Mouse (Mus musculus) MEL (cell line): ENCODE data around the gene Cmbl. TPM values are rescaled to one million over a fixed set of nuclear protein-coding genes. Genes with fewer than 3 reads are reported as not detected.
A peak's percentile ranks its signal among the peaks of the same experiment; 100 is the strongest.

Experiments
- DNase-seq: peaks from one replicate; pipeline ENCODE4 v3.0.0; 2011; ENCODE audit warnings: low read depth, low spot score
- H3K27ac ChIP-seq: 2 replicates; pipeline ENCODE4 v1.5.1; 2012; ENCODE audit warnings: low read depth, mild to moderate bottlenecking, control low read depth, low read length, moderate library complexity; ENCODE audit not compliant: control insufficient read depth
- H3K27me3 ChIP-seq, 2 experiments: fragments of 150-350 bp in 1 of 2; sonication (generic) in 1 of 2; 2 replicates each; pipeline ENCODE4 v1.6.1; 2012; ENCODE audit warnings: low read length in 2 of 2, mild to moderate bottlenecking in 2 of 2, improper control_type of control experiment in 1 of 2, moderate library complexity in 1 of 2; ENCODE audit not compliant: insufficient read depth in 2 of 2, control insufficient read depth in 1 of 2
- H3K36me3 ChIP-seq, 2 experiments: 2 replicates each; pipeline ENCODE4 v1.6.1; 2012 to 2014; ENCODE audit warnings: low read length in 2 of 2, improper control_type of control experiment in 1 of 2, inconsistent platforms in 1 of 2, mild to moderate bottlenecking in 1 of 2; ENCODE audit not compliant: insufficient read depth in 2 of 2, control insufficient read depth in 1 of 2
- H3K4me1 ChIP-seq, 2 experiments: fragments of 150-350 bp in 1 of 2; sonication (generic) in 1 of 2; 2 replicates each; pipeline ENCODE4 v1.6.1; 2012; ENCODE audit warnings: low read length in 2 of 2, improper control_type of control experiment in 1 of 2, mild to moderate bottlenecking in 1 of 2; ENCODE audit not compliant: insufficient read depth in 2 of 2, control insufficient read depth in 1 of 2
- H3K4me3 ChIP-seq, 2 experiments: fragments of 150-350 bp in 1 of 2; sonication (generic) in 1 of 2; 2 replicates each; pipeline ENCODE4 v1.5.1; 2012; ENCODE audit warnings: low read depth in 2 of 2, low read length in 2 of 2, mild to moderate bottlenecking in 2 of 2, moderate library complexity in 2 of 2, control low read depth in 1 of 2, improper control_type of control experiment in 1 of 2; ENCODE audit not compliant: control insufficient read depth in 1 of 2, insufficient read depth in 1 of 2
- H3K79me2 ChIP-seq: 2 replicates; pipeline ENCODE4 v1.6.1; 2012; ENCODE audit warnings: mild to moderate bottlenecking, low read length, moderate library complexity; ENCODE audit not compliant: control insufficient read depth, poor library complexity, insufficient read depth
- H3K9ac ChIP-seq: 2 replicates; pipeline ENCODE4 v1.6.1; 2012; ENCODE audit warnings: low read depth, mild to moderate bottlenecking, control low read depth, low read length, moderate library complexity; ENCODE audit not compliant: control insufficient read depth, poor library complexity, severe bottlenecking
- H3K9me3 ChIP-seq: fragments of 150-350 bp; sonication (generic); replicated peaks from 2 replicates; pipeline ENCODE4 v1.6.1; 2012; ENCODE audit warnings: mild to moderate bottlenecking, low read length, improper control_type of control experiment, moderate library complexity; ENCODE audit not compliant: insufficient read depth
- CHD2 ChIP-seq: IDR thresholded peaks from 2 replicates; pipeline ENCODE4 v1.6.1; 2011; ENCODE audit warnings: low read length, improper control_type of control experiment
- CTCF ChIP-seq, 3 experiments: IDR thresholded peaks in 2 of 3; conservative IDR thresholded peaks in 1 of 3; 2 replicates each; pipeline ENCODE4 v1.5.1; 2011 to 2012; ENCODE audit warnings: low read length in 3 of 3, low read depth in 2 of 3, mild to moderate bottlenecking in 2 of 3, improper control_type of control experiment in 1 of 3, inconsistent platforms in 1 of 3, mixed read lengths in 1 of 3, moderate library complexity in 1 of 3; ENCODE audit not compliant: control insufficient read depth in 1 of 3, insufficient read depth in 1 of 3, poor library complexity in 1 of 3, severe bottlenecking in 1 of 3
- GATA1 ChIP-seq: IDR thresholded peaks from 2 replicates; pipeline ENCODE4 v1.6.1; 2011; ENCODE audit warnings: low read depth, low read length, improper control_type of control experiment
- HCFC1 ChIP-seq: IDR thresholded peaks from 2 replicates; pipeline ENCODE4 v1.6.1; 2012; ENCODE audit warnings: low read depth, mild to moderate bottlenecking, inconsistent platforms, low read length, improper control_type of control experiment, moderate library complexity
- KAT2A ChIP-seq: conservative IDR thresholded peaks from 2 replicates; pipeline ENCODE4 v1.6.1; 2012; ENCODE audit warnings: low read depth, low read length, improper control_type of control experiment, inconsistent platforms
- MEF2A ChIP-seq: IDR thresholded peaks from 2 replicates; pipeline ENCODE4 v1.6.1; 2014; ENCODE audit warnings: low read depth, mild to moderate bottlenecking, inconsistent platforms, low read length, improper control_type of control experiment; ENCODE audit not compliant: poor library complexity, insufficient replicate concordance, severe bottlenecking; ENCODE audit errors: extremely low read depth
- MXI1 ChIP-seq: IDR thresholded peaks from 2 replicates; pipeline ENCODE4 v1.6.1; 2011; ENCODE audit warnings: mild to moderate bottlenecking, low read depth, low read length, improper control_type of control experiment
- MYB ChIP-seq: IDR thresholded peaks from 2 replicates; pipeline ENCODE4 v1.6.1; 2011; ENCODE audit warnings: mild to moderate bottlenecking, low read depth, low read length, improper control_type of control experiment
- MYC ChIP-seq: IDR thresholded peaks from 2 replicates; pipeline ENCODE4 v1.6.1; 2011; ENCODE audit warnings: low read depth, mild to moderate bottlenecking, low read length, improper control_type of control experiment, moderate library complexity
- NRF1 ChIP-seq: IDR thresholded peaks from 2 replicates; pipeline ENCODE4 v1.6.1; 2014; ENCODE audit warnings: low read depth, mild to moderate bottlenecking, inconsistent platforms, low read length, improper control_type of control experiment, moderate library complexity; ENCODE audit not compliant: poor library complexity, insufficient read depth, severe bottlenecking
- POLR2AphosphoS2 ChIP-seq: IDR thresholded peaks from 2 replicates; pipeline ENCODE4 v1.6.1; 2011; ENCODE audit warnings: low read length, improper control_type of control experiment
- POLR2AphosphoS5 ChIP-seq: IDR thresholded peaks from 2 replicates; pipeline ENCODE4 v1.6.1; 2012; ENCODE audit warnings: low read depth, borderline replicate concordance, mild to moderate bottlenecking, inconsistent platforms, low read length, moderate library complexity, mixed read lengths
- SIN3A ChIP-seq: IDR thresholded peaks from 2 replicates; pipeline ENCODE4 v1.6.1; 2012; ENCODE audit warnings: low read length, improper control_type of control experiment, inconsistent platforms
- TAL1 ChIP-seq: IDR thresholded peaks from 2 replicates; pipeline ENCODE4 v1.6.1; 2012; ENCODE audit warnings: mild to moderate bottlenecking, inconsistent platforms, low read length, moderate library complexity, mixed read lengths
- TBP ChIP-seq: IDR thresholded peaks from 2 replicates; pipeline ENCODE4 v1.8.0; 2011; ENCODE audit warnings: low read depth, low read length, improper control_type of control experiment
- UBTF ChIP-seq: IDR thresholded peaks from 2 replicates; pipeline ENCODE4 v1.6.1; 2012; ENCODE audit warnings: low read depth, mild to moderate bottlenecking, inconsistent platforms, low read length, improper control_type of control experiment, moderate library complexity, borderline replicate concordance; ENCODE audit not compliant: insufficient read depth
- USF1 ChIP-seq: IDR thresholded peaks from 2 replicates; pipeline ENCODE4 v1.6.1; 2014; ENCODE audit warnings: low read depth, mild to moderate bottlenecking, inconsistent platforms, low read length, improper control_type of control experiment, moderate library complexity
- USF2 ChIP-seq, 2 experiments: IDR thresholded peaks; 2 replicates each; pipeline ENCODE4 v1.6.1; 2011 to 2012; ENCODE audit warnings: improper control_type of control experiment in 2 of 2, low read length in 2 of 2, borderline replicate concordance in 1 of 2, inconsistent platforms in 1 of 2, low read depth in 1 of 2, mild to moderate bottlenecking in 1 of 2; ENCODE audit not compliant: insufficient read depth in 1 of 2
- ZC3H11A ChIP-seq: IDR thresholded peaks from 2 replicates; pipeline ENCODE4 v1.6.1; 2012; ENCODE audit warnings: low read depth, mild to moderate bottlenecking, inconsistent platforms, low read length, improper control_type of control experiment
- ZKSCAN1 ChIP-seq: IDR thresholded peaks from 2 replicates; pipeline ENCODE4 v1.6.1; 2012; ENCODE audit warnings: low read depth, mild to moderate bottlenecking, inconsistent platforms, low read length, improper control_type of control experiment, moderate library complexity
- ZMIZ1 ChIP-seq: IDR thresholded peaks from 2 replicates; pipeline ENCODE4 v1.6.1; 2012; ENCODE audit warnings: low read depth, mild to moderate bottlenecking, inconsistent platforms, low read length, improper control_type of control experiment, moderate library complexity
- ZNF384 ChIP-seq: IDR thresholded peaks from 2 replicates; pipeline ENCODE4 v1.6.1; 2012; ENCODE audit warnings: low read depth, mild to moderate bottlenecking, inconsistent platforms, low read length, improper control_type of control experiment
- polyA plus RNA-seq, 2 experiments: library from polyadenylated mRNA; stranded (reverse) in 1 of 2; unstranded in 1 of 2; fragments of >175 nt in 1 of 2; fragments of >200 nt in 1 of 2; gene quantifications; 2 replicates each; pipeline versions ENCODE4 v1.2.1 to v1.2.4; 2012; ENCODE audit warnings: low replicate concordance in 2 of 2, low read depth in 1 of 2; ENCODE audit not compliant: insufficient read length in 2 of 2, insufficient read depth in 1 of 2, missing spikeins in 1 of 2
- total RNA-seq: library from RNA; depleted of rRNA; stranded (reverse); fragments of 300-350 nt; gene quantifications from 2 replicates; pipeline ENCODE4 v1.2.3, GENCODE M21; 2012

Gene Cmbl
- total and polyA plus RNA-seq, 3 experiments = 0.22 to 0.31 TPM; not detected in 1

- Histone ChIP-seq H3K9ac (peak overlapping the region; percentile 5; the same call in 1 of the 2 replicates), H3K79me2 (peaks cover 73% of the 10 kb centered on the region), H3K27me3 (no peaks in the 10 kb centered on the region), H3K27ac (no peak overlapping the region), H3K36me3 (peaks cover 2 to 44% of the 10 kb centered on the region in 2 experiments), H3K4me1 (peaks cover 19 to 20% of the 10 kb centered on the region in 2 experiments), H3K9me3 (no peaks in the 10 kb centered on the region), H3K4me3 (no peak overlapping the region; a peak in 1 of 4 replicates)
- TF ChIP-seq POLR2AphosphoS5 = no peak
- TF ChIP-seq MXI1 = peak; percentile 19; the same call in 1 of the 2 replicates
- TF ChIP-seq HCFC1 = no peak
- TF ChIP-seq CHD2 = no peak
- DNase-seq = no peak
These were observed 36.7 kb upstream of the Cmbl start for GRCm38 (mm10) chr15:31528477-31528876.

GRCm38 (mm10) chr15:31529103-31529502, 36.1 kb upstream of the Cmbl start:
- peak overlapping the region; percentile 94 to 97 for H3K4me3 ChIP-seq
- H3K79me2 ChIP-seq = peaks cover 67% of the 10 kb centered on the region
- peaks cover 22 to 23% of the 10 kb centered on the region in 2 experiments for H3K4me1 ChIP-seq
- no peaks in the 10 kb centered on the region for H3K9me3 ChIP-seq
- H3K36me3 ChIP-seq = peaks cover 2 to 42% of the 10 kb centered on the region in 2 experiments; a peak in 3 of 4 replicates
- TF ChIP-seq UBTF (no peak), CTCF (IDR thresholded peaks at IDR 0.05 in 2 of 3, conservative IDR thresholded peaks at IDR 0.05 in 1 of 3; ENCODE audit: control insufficient read depth in 1 of 3, insufficient read depth in 1 of 3, low read depth in 2 of 3, low read length in 3 of 3, poor library complexity in 1 of 3, severe bottlenecking in 1 of 3) (no peak), MYC (no peak), ZKSCAN1 (0 out of 2 replicates have a peak, but pooled peaks have one; percentile 33), TBP (no peak), KAT2A (no peak), ZNF384 (no peak), CHD2 (no peak), MYB (no peak), GATA1 (0 out of 2 replicates have a peak, but pooled peaks have one; percentile 21), USF1 (no peak), POLR2AphosphoS2 (no peak), HCFC1 (no peak), ZC3H11A (no peak), MXI1 (no peak), MEF2A (no peak), POLR2AphosphoS5 (no peak), SIN3A (peak; percentile 64), NRF1 (no peak), TAL1 (no peak), ZMIZ1 (no peak), USF2 (IDR thresholded peaks at IDR 0.05; ENCODE audit: borderline replicate concordance in 1 of 2, insufficient read depth in 1 of 2, low read depth in 1 of 2, low read length in 2 of 2) (no peak)
- TF ChIP-seq, all 39 proteins: peak for 3
- DNase-seq = peak; percentile 34
- no peaks in the 10 kb centered on the region for H3K27me3 ChIP-seq
- peak overlapping the region; percentile 97 for H3K9ac ChIP-seq
- no peak overlapping the region for H3K27ac ChIP-seq
